Mouse (Mus musculus) gastrocnemius, postnatal 36 days (tissue): ENCODE results near the gene Elovl1. TPM values are rescaled to one million over a fixed set of nuclear protein-coding genes. Genes with fewer than 3 reads are reported as not detected.

Experiments used
- DNase-seq, 2 experiments: peaks; one replicate each; pipeline ENCODE4 v3.0.0; 2022
- intact Hi-C: fragments of 180-260 bp; cut with DNase I; formaldehyde crosslinking; loops from one replicate; pipeline ENCODE4 v1.15.1; 2025
- total RNA-seq, 2 experiments: library from RNA; stranded (reverse); gene quantifications; 2 replicates each; pipeline ENCODE4 v1.2.3; 2021

Elovl1 gene
- total RNA-seq, 2 experiments from 2014 or later = 5.8 to 7.6 TPM

- no peak for DNase-seq
These were observed 502 bp upstream of the Elovl1 start for GRCm38 (mm10) chr4:118427415-118427767.

GRCm38 (mm10) chr4:118428531-118429214 is 780 bp downstream of the Elovl1 start:
- intact Hi-C loops = no loop called here
- DNase-seq = no peak

More at GRCm38 (mm10) chr4:118427415-118427767, 502 bp upstream of the Elovl1 start:
- intact Hi-C loops = no loop called here

- DNase-seq = no peak
- intact Hi-C loops = no loop called here
These were observed 1.5 kb downstream of the Elovl1 start for GRCm38 (mm10) chr4:118429215-118429895.

- intact Hi-C loops = no loop called here
These were observed 4.4 kb downstream of the Elovl1 start for GRCm38 (mm10) chr4:118432332-118432731.

GRCm38 (mm10) chr4:118436820-118437603 is 9.1 kb downstream of the Elovl1 start, which contains the start of gene Cdc20:
Cdc20 (minus strand) TSS chr4:118437352.
- intact Hi-C loops = no loop called here
- peak; percentile 77 to 81 for DNase-seq

More at GRCm38 (mm10) chr4:118432332-118432731, 4.4 kb downstream of the Elovl1 start:
- no peak for DNase-seq

- no peak for DNase-seq
- intact Hi-C loops = no loop called here
These were observed 9.9 kb downstream of the Elovl1 start for GRCm38 (mm10) chr4:118437829-118438253.

GRCm38 (mm10) chr4:118445088-118445487 is 17.2 kb downstream of the Elovl1 start:
- intact Hi-C loops = no loop called here
- DNase-seq = no peak

- intact Hi-C loops = no loop called here
- DNase-seq = peak in 1 of 2 experiments; percentile 25
These were observed 18.0 kb downstream of the Elovl1 start for GRCm38 (mm10) chr4:118445781-118446414.

- intact Hi-C loops = no loop called here
- DNase-seq = no peak
These were observed 18.7 kb downstream of the Elovl1 start for GRCm38 (mm10) chr4:118446415-118447153.

- DNase-seq = no peak
- intact Hi-C loops = no loop called here
These were observed 29.6 kb downstream of the Elovl1 start, which contains the start of gene Mpl for GRCm38 (mm10) chr4:118457345-118457975. Mpl (minus strand) TSS chr4:118457513.

- DNase-seq = no peak
- intact Hi-C loops = no loop called here
These were observed 37.1 kb downstream of the Elovl1 start for GRCm38 (mm10) chr4:118464956-118465355.

- intact Hi-C loops = no loop called here
- DNase-seq = no peak
These were observed 37.8 kb downstream of the Elovl1 start for GRCm38 (mm10) chr4:118465697-118466163.

- intact Hi-C loops = no loop called here
- no peak for DNase-seq
These were observed 43.4 kb downstream of the Elovl1 start for GRCm38 (mm10) chr4:118471281-118471680.

GRCm38 (mm10) chr4:118472687-118473086 is 44.8 kb downstream of the Elovl1 start:
- DNase-seq = no peak
- intact Hi-C loops = no loop called here

GRCm38 (mm10) chr4:118476773-118477530 is 49.1 kb downstream of the Elovl1 start:
- DNase-seq = no peak
- intact Hi-C loops = no loop called here
